Comparison of ENCODE assay signal across 8 mouse cellular contexts in the genomic region with DNA sequence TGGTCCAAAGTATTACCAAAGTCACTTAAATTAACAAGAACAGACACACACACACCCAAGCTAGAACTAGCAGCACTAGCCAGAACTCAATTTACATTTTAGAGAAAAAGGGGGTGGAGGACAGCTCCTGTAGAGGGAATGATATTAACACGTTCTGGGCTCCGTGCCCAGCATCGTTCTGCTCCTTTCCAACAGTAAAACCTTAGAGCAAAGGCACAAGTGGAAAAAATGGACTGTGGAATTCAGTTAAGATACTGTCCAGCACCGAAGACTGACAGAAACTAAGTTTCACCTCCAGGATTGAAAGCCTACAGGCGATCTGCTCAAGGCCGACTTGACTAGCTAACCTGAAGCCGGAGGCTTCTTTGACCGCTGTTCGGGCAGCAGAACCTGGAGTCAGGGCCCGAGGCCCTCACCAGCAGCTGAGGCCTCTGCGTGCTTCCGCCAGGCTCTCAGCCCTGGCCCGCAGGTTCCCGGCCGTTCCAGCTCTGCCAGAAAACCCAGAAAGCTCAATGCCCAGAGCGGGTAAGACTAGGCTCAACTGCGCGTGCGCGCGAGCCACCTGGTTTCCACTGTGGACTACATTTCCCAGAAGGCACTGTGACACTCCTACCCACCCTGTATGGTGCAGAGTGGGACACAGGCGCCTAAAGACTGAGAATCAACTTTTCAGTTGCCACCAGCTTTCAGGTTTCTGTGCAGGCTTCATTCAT. TPM values are rescaled to one million over a fixed set of nuclear protein-coding genes. Genes with fewer than 3 reads are reported as not detected.
DNase-seq lines count a peak whose midpoint lies in the region; ATAC-seq lines count a peak whose summit lies in the region.

A gene (minus strand): TSS at position 530 of the 713 bp plus-strand sequence.

- 14% methylated on average over 22 of the region's 22 CpGs for WGBS in intestine, embryonic 14.5 days

- H3K9ac ChIP-seq in intestine, embryonic 14.5 days (ENCODE audit: low read length) = peak within 1 kb of the TSS; percentile 57

- H3K27me3 ChIP-seq in intestine, embryonic 14.5 days (replicated peaks; ENCODE audit: control insufficient read depth, insufficient read depth, low read length) = no peaks in the 10 kb centered on the region

- H3K4me1 ChIP-seq in intestine, embryonic 14.5 days (replicated peaks; ENCODE audit: control insufficient read depth, insufficient read depth, low read length) = peaks cover 8% of the 10 kb centered on the region; the same call in 1 of the 2 replicates

- H3K9me3 ChIP-seq in intestine, embryonic 14.5 days (ENCODE audit: control insufficient read depth, low read length) = no peaks in the 10 kb centered on the region

- no peaks in the 10 kb centered on the region for H3K36me3 ChIP-seq in intestine, embryonic 14.5 days (ENCODE audit: control insufficient read depth, insufficient read depth, low read length)

- peak; percentile 80 to 84 for DNase-seq in adrenal gland, adult 18-20 months (ENCODE audit: low spot score in 2 of 2)
- peak; percentile 97 for DNase-seq in embryo, embryonic 10 days (ENCODE audit: low spot score)
- DNase-seq in gastrocnemius, postnatal 25 days = peak; percentile 80
- DNase-seq in intestine, embryonic 14.5 days (ENCODE audit: low spot score) = peak; percentile 94
- DNase-seq in left cerebral cortex, adult 9 months (ENCODE audit: low spot score in 2 of 2) = peak; percentile 79 to 97
- peak; percentile 92 for DNase-seq in right cerebral cortex, postnatal 25 days
- peak; percentile 82 to 90 for DNase-seq in urinary bladder, postnatal 36 days (ENCODE audit: low spot score in 2 of 2)

- ATAC-seq in intestine, embryonic 14.5 days (replicated peaks; ENCODE audit: low FRiP score, low TSS enrichment, low read depth) = peak; percentile 95
- ATAC-seq in megakaryocyte progenitor cell, adult 5-6 weeks (replicated peaks; ENCODE audit: poor library complexity) = peak; percentile 95

- peak within 1 kb of the TSS; percentile 59 for H3K4me2 ChIP-seq in intestine, embryonic 14.5 days (ENCODE audit: low read length)

- peak within 1 kb of the TSS; percentile 36 for H3K4me3 ChIP-seq in intestine, embryonic 14.5 days (ENCODE audit: low read depth, low read length)

- peak within 1 kb of the TSS; percentile 89 for H3K27ac ChIP-seq in intestine, embryonic 14.5 days (ENCODE audit: low read depth)

RNA-seq across cellular contexts. Expression of the gene that starts here (rescaled TPM):
- under 1 TPM; 0.53 to 0.99 TPM for total RNA-seq in adrenal gland, adult 18-20 months (2021)
- total RNA-seq in gastrocnemius, postnatal 25 days (2021) = 1 to 10 TPM; 1.6 to 1.8 TPM
- polyA plus RNA-seq in intestine, embryonic 14.5 days (2014; fragmentation: Nextera tagmentation; extraction: Ambion mirVana) = 0.78 and 0.89 TPM in 2 replicates
- 0.10 TPM in 1 of 2 replicates, not detected in the other for total RNA-seq in megakaryocyte progenitor cell, adult 5-6 weeks (2015)
- total RNA-seq in megakaryocyte progenitor cell, adult 5-6 weeks (2017) = 0.17 TPM in 1 of 2 replicates, not detected in the other

Comparison
In these comparisons a context has a peak if more than half of its experiments do, and no peak if none do; other contexts are left out.
1. Peak in every context shown above with its lines: DNase-seq, ATAC-seq, H3K4me3 ChIP-seq and H3K27ac ChIP-seq.
2. Peak in DNase-seq in adrenal gland, adult 18-20 months; RNA of the gene not detected or under 1 TPM.
3. Peak in DNase-seq, ATAC-seq, H3K4me3 ChIP-seq, H3K27ac ChIP-seq, H3K9ac ChIP-seq and H3K4me2 ChIP-seq in intestine, embryonic 14.5 days; RNA of the gene not detected or under 1 TPM.
4. Peak in ATAC-seq in megakaryocyte progenitor cell, adult 5-6 weeks; RNA of the gene not detected or under 1 TPM.